Mouse (Mus musculus) CD8-positive naive resting alpha-beta T cell, adult 2 months (primary cell): ENCODE results near the gene A230072I06Rik.

Experiments used
- DNase-seq, 2 experiments: peaks; one replicate each; pipeline ENCODE4 v3.0.0; 2022; ENCODE audit warnings: low read depth in 2 of 2, low spot score in 2 of 2

The A230072I06Rik gene

GRCm38 (mm10) chr8:12322071-12322470 is 43.5 kb downstream of the A230072I06Rik start:
- no peak for DNase-seq

GRCm38 (mm10) chr8:12323238-12323637 is 44.6 kb downstream of the A230072I06Rik start:
- no peak for DNase-seq

DNA sequence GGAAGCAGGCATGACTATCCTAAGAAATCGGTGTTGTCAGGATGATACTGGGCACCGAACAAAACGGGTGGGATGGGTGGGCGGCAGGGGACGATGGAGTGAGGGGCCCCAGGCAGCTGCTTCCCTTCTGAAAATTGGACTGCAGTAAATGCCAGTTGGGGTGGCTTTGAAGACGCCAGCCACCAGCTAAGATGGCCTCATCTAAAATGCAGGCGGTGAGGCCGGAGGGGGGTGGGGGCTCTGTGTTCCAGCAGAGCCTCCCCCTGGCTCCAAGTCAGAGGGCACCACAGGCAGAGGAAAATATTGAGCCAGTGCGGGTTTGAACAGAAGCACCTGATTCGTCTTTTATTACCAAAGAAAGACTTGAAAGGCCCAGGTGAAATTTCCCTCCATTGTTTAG is 45.9 kb downstream of the A230072I06Rik start:
- DNase-seq, result no peak

DNA sequence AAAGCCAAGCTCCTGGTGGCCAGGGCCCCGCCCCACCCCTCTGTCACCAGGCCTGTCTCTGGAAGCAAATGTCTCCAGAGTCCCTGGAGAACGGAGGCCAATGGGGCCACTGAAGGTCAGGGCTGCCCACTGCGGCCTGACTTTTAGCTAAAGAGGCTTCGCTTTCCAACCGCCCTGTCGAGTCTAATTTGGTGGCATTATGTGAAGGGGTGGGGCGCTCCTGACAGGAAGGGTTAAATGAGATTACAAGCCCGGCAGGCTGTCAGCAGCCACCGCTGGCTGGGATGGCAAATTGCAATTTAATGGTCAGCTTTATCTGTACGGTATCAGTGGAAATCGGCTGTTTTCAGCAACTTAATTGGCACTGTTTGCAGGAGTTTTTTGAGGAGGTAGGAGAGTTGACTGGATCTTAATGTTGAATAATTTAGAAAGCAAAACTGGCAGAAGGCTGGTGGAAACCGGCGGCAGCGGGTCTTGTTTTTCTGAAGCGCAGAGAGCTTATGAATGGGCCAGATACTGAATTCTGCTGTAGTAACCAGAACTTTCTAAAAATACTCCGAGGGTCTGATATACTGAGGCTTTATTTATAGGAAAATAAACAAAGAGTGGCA is 46.5 kb downstream of the A230072I06Rik start:
- no peak for DNase-seq

DNA sequence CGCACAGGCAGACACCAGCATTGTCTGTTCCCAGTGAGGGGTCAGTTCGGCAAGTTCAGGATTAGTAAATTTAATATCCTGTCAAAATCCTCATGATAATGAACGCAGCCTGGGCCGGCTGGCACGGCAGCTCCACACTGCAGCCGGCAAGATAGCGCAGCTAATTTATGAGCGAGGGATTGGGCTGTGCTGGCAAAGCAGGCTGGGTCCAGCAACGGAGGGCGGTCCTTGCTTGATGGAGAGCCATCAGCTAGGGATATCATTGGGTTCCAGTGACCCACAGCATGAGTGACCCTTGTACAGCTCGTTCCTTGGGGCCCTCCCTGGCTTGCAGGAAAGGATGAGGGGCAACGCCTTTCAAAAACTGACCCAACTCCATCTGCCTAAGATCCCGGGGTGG is 48.6 kb downstream of the A230072I06Rik start:
- no peak for DNase-seq

GRCm38 (mm10) chr8:12327707-12328471 is 49.3 kb downstream of the A230072I06Rik start:
- no peak for DNase-seq

DNA sequence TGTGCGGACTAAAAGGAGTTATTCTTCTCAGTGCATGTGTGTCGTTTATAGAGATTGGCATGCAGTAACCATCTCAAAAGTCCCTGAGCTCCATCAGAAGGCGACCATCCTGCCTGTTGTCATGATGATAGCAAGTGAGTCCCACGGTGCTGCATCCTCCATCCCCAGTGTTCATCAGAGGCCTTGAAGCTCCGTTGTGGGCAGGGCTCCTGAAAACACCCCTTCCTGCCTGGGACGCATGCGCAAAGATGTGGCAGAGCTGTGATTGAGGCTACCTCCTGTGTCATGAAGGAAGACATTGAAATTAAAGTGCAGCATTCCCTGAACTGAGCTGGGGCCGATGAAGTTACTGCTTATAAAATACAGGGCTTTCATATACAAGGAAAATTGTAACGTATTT is 49.9 kb downstream of the A230072I06Rik start:
- no peak for DNase-seq

DNA sequence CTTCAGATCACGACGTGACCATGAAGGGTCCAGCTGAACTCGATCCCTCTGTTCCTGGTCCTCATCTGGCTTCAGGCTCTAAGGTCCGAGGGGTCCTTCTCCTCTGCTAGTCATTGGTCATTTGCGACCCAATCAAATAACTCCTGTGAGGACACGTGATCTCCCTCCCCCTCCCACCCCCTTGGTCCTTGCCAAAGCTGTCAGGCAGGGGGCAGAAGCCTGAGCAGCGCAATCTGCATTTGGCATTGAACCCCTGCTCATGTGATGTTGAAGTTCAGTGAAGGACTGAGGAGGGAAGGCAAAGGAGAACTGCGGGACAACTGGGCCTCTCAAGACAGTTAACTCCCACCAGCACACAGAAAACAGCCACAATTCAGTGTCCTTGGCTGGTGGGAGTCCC is 51.4 kb downstream of the A230072I06Rik start:
- DNase-seq, result no peak
